Mouse (Mus musculus) thymus, postnatal 14 days (tissue): ENCODE results near the gene Olfr90.
"Not testable (repeated sequence)": the region's sequence is repeated elsewhere in the genome, so short reads cannot be mapped to it uniquely, and the experiment has no call there.

Source experiments
- DNase-seq: peaks from one replicate; pipeline ENCODE4 v3.0.0; 2021

Gene Olfr90

DNA sequence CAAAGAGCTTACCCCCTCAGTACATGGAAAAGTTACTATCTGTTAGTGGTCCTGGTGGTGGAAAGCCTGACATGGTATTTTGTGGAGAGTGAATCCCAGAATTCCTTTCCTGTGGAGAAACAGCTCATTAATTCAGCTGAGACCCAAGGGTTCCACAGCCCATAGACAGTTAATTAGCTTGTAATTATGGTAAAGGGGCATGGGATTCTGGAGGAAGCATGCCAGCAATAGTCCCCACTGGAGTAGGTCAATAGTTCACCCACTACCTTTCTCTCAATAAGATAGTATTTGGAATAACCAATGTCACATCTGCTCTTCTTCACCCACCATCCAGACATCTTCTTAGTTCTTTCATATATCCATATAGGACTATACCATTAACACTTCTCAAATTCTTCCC, at the start of gene Olfr90:
TSS of gene Olfr90 (minus strand) at position 101 of the 400 bp plus-strand sequence.
- DNase-seq = no peak

DNA sequence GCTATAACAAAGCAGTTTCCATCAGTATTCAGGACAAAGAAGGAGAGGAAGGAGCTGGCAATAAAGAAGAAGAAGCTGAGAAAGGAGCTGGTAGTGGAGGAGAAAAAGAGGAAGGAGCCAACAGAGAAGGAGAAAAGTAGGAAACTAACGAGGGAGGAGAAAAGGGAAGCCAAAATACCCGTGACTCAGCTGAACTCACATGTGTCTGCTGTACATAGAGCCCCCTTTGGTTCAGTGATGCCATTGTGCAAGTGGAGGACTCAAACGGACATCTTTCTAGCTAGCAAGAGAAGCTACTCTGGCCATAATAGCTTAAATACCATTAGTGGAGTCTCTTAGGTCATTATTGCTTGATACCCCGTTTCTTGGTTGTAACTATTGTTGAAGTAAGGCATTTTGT, 43.1 kb upstream of the Olfr90 start:
- DNase-seq = not testable (repeated sequence)

DNA sequence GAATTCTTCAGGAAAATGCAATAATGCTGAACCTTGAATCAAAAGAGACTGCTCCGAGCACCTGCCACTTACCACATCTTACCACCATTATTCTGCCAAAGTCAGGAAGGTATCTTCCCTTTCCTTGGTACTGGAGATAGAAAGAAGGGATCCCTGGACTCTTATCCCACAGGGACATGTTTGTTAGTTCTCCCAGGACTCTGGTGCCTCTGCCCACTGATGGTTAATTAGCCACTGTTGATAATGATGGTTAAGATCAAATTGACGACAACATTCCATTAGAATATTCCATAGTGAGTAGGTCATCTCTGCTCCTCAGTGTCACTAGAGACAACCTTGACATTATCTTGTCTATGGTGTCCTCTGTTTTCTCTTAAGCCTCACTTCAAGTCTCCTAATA, 31.7 kb upstream of the Olfr90 start, which contains the start of gene Olfr92:
TSS of gene Olfr92 (minus strand) at position 101 of the 400 bp plus-strand sequence.
- no peak for DNase-seq

DNA sequence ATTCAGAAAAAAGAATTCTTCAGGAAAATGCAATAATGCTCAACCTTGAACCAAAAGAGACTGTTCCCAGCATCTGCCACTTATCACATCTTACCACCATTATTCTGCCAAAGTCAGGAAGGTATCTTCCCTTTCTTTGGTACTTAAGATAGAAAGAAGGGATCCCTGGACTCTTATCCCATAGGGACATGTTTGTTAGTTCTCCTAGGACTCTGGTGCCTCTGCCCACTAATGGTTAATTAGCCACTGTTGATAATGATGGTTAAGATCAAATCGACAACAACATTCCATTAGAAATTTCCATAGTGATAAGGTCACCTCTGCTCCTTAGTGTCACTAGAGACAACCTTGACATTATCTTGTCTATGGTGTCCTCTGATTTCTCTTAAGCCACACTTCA, 9.9 kb upstream of the Olfr90 start, which contains the start of gene Olfr91:
TSS of gene Olfr91 (minus strand) at position 101 of the 400 bp plus-strand sequence.
- DNase-seq = no peak

DNA sequence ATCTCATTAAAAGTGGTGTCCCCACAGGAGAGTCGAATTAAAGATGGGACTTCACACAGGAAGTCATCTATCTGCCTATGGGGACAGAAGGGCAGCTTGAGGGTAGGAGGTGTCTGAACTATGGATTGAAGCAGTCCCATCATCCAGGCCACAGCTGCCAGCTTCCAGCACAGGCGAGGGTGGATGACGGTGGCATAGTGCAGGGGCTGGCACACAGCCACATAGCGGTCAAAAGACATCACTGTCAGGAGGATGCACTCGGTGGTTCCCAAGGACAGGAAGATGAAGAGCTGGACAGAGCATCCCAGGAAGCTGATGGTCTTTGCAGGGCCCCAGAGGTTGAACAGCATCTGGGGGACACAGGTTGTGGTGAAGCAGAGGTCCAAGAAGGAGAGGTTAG, 5.0 kb upstream of the Olfr90 start:
- DNase-seq = no peak

DNA sequence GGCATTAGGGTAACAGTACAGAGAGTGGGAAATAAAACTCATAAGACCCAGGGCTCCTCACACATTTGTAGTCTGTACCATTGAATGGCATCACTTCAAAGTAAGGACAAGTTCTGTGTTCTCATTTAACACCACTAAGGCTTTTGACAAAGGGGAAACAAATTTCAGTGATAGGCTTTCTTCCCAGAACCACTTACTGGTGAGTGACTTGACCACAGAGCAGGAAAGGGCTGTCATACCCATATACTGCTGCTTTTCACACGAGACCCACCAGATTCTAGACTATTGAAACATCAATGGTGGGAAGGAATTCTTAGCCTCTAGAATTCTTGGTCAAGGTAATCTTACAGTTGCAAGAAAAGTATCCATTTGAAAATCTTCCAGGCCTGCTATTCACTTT, 3.9 kb upstream of the Olfr90 start:
- DNase-seq = no peak

DNA sequence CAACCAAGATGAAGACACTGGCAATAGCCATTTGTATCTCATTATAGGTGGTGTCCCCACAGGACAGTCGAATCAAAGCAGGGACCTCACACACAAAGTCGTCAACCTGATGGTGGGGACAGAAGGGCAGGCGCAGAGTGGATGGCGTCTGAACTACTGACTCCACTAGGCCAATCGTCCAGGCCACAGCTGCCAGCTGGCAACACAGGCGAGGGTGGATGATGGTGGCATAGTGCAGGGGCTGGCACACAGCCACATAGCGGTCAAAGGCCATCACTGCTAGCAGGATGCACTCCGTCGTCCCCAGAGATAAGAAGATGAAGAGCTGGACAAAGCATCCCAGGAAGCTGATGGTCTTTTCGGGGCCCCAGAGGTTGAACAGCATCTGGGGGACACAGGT, 2.8 kb downstream of the Olfr90 start:
- DNase-seq = no peak

DNA sequence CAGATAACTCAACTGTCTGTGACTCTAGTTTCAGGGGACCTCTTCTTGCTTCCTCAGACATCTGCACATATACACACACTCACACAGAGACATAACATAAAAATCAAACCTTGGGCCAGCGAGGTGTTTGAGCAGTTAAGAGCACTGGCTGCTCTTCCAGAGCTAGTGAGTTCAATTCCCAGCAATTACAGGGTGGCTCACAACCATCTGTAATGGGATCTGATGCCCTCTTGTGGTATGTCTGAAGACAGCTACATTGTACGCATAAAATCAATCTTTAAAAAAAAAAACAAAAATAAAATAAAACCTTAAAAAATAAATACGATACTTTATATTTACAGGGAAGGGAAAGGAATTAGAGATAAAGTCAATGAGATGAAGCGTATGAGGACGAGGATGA, 3.7 kb downstream of the Olfr90 start:
- no peak for DNase-seq

DNA sequence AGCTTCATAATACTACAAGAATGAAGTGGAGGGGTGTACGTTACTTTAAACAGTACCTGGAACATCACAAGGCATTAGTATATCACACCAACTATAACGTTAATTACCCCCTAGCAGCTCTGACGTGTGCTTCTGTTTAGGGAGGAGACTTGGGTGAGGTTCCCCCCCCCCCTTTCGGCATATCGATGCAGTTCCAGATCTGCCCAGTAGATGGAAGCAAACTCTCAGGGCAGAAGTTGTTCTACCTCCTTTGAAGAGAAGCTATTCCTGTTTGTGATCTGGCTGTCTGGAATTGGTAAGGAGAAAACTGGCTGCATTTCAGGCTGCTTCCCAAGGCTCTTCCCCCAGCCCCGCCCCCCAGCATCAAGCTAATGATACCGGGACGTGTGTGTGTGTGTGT, 5.0 kb downstream of the Olfr90 start:
- peak; percentile 45 for DNase-seq

DNA sequence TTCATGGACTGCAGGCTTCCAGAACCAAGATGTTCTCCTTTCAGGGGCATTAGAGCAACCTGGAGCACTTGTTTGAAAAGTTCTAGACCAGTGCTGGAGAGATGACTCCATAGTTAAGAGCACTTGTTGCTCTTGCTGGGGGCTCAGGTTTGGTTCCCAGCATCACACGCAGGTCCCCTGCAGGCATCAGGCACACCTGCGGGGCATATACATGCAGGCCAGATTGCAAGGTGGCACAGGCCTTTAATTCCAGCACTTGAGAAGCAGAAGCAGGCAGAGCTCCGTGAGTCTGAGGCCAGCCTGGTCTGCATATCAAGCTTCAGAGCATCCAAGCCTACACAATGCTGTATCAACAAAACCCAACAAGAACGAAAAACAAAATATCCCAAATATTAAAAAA, 6.6 kb downstream of the Olfr90 start:
- no peak for DNase-seq

DNA sequence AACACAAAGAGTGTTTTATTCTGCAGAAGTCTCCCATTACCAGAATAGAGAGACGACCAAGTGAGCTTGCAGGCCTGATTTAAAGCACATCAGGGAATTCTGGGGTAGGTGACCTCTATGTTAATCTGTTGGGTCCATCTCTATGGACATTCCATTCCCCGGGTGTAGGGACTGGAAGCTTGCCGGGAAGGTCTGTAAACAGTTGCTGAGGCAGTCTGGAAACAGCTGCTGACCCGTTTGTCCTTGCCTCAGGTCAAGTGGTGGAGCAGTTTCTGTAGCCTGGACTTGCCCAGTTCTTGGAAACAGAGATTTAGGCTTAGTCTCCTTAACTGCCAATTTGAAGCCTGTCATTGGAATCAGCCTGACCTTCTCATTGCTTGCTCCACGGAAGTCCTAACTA, 8.2 kb downstream of the Olfr90 start:
- no peak for DNase-seq

DNA sequence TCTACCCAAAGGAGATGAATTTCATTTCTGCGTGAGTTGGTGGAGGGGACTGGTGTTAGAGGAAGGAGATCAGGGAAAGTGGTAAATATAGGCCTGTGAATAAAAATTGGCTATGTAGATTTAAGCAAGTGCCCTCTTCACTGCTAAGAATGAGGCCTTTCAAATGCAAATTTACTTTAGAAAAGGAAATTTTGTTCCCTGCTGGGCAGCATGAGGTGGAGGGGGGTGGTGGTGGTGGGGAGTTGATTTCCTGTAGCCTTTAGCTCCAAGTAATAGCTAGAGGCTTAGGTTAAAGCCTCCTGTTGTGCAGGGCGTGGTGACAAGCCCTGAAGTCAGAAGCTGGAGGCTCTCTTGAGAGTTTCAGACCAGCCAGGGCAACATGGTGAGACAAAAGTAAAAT, 9.3 kb downstream of the Olfr90 start:
- no peak for DNase-seq

DNA sequence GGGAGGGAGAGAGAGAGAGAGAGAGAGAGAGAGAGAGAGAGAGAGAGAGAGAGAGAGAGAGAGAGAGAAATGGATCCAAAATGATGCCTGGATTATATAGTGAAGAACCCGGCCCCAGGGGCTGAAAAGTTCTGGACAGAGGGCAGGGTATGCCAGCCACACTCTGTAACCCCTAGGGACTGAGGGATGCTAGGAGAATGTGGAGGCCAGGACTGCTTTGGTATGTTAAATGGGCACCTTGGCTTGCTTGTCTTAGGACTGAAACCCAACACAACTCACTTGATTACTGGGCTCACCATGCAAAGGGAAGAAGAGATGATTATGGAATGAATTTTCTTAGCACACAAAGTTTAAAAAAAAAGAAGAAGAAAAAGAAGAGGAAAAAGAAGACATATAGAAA, 10.1 kb downstream of the Olfr90 start:
- DNase-seq = no peak

DNA sequence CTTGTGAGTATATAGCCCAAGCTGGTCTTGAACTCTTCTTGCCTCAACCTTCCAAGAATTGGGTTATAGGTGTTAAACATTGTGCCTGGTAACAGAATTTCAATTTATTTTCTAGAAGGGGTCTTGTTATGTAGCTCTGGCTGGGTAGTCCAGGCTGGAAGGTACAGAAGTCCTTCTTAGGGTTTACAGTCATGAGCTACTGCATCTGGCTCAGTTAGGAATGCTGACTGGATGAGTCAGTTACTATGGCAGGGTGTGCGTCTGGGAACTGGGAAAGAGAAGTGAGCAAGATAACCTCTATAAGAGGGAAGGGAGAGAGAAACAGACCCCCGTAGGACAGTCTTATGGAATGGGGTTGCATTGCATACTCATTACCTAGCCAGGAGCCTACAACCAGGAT, 12.5 kb downstream of the Olfr90 start:
- DNase-seq = no peak

DNA sequence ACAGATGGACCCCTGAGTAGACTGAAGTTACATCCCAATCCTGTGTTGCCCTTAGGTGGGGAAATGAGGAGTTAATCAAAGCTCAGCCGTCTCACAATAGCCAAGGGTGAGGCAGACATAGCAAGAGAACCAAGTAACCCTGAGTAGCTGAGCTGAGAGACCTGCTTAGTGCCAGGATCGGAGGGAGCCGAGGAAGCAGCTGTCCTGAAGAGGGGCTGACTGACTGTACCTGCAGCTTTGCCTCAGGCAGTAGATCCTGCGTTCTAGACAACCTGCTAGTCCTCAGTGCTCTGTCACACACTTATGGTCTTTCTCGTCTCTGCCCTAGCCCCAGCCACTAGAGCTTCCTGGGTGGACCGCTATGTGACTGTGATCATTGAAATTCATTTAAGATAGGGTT, 13.1 kb downstream of the Olfr90 start:
- no peak for DNase-seq

DNA sequence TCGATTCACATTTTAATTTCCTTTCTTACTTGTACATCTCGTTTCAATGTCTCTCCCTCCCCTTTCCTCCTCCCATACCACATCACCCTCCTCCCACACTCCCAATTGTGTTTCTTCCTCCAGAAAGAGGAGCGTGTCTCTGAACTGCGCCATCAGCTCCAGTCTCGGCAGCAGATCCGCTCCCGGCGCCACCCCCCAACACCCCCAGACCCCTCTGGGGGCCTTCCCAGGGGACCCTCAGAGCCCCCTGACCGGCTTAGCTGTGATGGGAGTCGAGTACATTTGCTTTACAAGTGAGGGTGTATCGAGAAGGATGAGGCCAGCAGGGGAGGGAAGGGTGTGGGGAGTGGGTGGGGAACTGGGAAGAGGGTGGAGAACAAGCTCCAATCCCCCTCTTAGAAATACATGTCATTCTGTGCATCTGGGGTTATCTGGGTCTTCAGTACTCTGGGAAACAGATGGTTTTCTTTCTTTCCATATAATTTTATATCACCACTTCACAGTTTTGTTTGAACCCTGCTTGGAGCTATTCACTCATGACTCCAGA, 15.5 kb downstream of the Olfr90 start:
- DNase-seq = no peak

DNA sequence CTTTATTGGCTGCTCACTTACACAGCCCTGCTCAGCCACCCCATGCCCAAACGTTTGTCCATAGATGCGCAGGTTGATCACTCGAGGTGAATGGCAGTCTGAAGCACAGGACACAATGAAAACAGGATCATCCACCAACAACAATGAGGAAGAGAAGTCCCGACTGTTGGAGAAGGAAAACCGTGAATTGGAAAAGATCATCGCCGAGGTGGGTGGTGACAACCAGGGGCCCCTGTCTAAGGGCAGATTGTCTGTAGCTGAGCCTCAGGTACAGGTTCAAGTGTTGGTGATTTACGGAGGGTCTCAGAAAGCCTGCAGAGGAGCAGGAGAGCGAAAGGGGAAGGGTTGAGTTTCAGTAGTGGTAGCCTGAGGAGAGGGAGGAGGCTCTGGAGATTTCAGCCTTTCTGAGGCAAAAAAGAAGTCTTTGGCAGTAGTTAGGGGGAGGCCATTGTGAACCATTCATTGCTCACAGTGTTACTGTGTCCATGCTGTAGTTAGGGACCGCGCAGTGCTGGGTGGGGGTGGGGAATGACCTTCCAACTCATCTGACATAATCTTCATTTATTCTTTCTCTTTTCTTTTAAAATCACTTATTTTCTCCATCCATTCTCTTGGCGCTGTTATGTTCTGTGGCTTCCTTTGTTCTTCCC, 16.1 kb downstream of the Olfr90 start:
- DNase-seq = no peak

DNA sequence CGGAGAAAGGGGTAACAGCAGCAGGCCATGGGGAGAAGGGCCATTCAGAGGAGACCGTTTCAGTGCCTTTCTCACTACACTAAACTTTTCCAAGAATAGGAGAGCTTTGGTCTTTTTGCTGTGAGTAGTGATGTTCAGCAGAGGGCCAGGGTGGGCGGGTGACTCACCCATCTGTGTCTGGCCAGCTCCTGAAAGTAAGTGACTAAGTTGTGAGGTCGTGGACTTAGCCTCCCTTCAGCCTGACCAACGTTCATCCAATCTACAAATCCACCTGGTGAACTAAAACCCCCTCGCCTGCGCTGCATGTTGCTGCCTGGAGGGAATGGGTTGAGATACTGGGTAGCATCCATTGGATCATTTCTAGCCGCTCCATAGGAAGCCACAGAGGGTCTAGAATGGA, 18.2 kb downstream of the Olfr90 start:
- DNase-seq = no peak

DNA sequence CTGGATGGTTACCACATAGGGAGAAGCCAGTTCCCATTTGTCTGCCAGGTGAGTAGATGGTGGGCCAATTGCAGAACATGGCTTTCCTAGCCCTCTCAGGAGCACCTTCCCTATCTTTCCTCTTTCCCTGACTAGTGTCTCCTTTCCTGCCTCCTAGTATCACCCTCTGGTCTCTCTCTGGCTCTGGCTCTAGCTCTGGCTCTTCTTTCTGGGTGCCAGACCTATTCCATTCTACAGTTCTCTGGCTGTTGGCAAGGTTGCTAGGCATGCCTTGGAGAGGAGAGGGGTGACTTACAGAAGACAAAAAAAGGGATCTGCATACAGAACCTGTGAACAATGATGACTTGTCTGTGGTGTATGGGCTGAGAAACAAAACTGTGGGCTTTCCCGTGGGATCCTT, 20.4 kb downstream of the Olfr90 start:
- DNase-seq = no peak

DNA sequence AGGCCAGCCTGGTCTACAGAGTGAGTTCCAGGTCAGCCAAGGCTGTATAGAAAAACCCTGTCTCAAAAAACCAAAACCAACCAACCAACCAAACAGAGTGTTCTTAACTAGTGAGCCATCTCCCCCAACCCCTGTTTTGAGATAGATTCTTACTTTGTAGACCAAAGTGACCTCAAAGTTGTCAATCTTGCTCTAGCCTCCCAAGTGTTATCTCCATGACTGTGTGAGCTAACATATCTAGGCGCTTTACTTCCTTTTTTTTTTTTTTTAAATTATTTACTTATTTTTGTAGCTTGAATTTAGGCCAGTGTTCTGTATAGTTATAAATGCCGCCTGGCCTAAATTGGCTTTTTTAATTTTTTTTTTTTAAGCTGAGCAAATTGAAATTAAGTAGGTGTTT, 22.3 kb downstream of the Olfr90 start:
- DNase-seq = no peak

DNA sequence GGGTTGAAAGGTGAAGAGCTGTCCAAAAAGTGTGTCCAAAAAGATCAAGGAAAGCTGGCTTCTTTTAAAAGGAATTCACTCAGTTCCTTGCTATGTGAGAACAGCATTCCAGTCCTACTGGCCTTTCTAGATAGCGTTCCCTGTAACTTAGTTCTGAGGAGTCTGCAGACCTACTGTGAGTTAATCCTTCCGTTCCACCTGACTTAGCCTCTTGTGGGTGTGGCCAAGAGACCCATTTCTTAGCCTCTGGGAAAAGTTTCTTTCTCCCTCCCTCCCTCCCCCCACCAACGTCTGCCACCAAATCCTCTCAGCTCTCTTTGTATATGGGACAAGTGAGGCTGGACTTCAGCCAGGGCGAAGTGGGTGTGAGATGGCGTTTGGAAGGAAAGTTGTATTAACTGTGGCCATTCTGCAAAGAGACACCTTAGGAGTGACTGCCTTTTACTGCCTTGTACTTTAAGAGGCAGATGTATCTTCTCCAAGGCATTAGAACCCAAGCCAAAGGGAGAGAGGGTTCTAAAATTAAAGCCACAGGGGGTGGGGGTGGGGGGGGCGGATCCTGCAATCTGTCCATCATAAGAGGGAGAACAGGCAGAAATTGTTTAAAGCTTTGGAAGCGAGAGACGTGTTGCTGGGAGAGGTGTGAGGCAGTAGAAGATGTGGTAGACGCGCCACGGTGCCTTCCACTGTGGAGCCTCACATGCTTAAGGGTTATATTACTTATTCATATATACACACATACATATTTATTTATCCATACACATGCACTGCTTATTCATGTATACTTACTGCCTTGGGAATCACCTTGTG, 24.4 kb downstream of the Olfr90 start:
- DNase-seq = no peak

DNA sequence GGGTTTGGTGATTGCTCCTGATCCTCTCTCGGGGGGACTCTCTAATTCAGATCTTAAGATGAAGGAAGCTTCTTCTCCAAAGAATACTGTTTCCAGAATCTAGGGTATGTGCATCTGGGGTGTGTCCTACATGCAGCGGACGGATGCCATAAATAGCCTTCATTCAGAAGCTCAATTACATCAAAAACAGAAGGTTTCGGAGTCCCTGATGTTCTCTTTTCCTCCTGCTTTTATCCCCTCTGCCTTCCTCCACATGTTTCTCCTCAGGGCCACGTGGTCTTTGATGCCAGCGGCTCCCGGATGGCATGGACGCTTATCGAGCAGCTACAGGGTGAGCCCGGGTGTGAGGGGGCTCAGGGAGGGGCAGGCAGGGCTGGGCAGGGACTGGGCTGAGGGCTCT, 25.2 kb downstream of the Olfr90 start:
- DNase-seq = no peak

DNA sequence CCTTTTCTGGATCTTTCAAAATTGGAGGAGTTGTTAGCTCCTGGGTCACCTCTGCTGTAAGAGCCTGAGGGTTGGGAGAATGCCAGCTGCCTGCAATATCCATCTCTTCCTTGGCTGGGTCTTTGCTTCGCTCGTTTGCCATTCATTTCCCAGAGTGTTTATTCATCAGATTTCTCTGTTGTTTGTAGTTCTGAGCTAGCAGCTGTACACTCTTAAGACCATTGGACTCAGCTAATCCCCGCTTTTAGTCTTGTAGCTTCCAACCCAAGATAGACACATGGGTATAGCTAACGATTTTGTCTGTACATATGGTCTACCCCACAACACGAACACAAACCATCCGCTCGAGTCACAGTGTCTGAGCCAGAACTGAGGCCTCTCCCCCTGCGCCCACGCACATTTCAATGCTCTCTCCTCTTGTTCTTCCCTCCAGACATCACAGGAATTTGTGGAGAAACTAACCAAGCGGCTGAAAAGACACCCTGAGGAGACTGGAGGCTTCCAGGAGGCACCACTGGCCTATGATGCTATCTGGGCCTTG, 26.1 kb downstream of the Olfr90 start:
- DNase-seq = no peak

DNA sequence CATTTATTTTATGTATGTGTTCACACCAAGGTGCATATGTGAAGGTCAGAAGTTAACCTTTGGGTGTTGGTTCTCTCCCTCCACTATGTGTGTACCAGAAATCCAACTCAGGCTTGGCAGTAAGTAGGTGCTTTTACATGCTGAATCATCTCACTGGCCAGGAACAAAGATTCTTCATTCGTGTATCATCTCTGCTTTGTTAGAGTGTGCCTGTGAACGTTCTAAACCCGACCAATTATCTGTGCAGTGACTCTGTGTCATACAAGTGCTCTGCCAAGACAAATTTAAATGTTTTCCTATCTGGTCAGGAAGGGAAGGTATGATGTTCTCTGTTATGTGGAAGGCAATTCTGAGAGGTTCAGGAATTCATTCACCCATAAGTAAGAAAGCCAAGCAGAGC, 26.9 kb downstream of the Olfr90 start:
- no peak for DNase-seq
